ENCODE assay signal across 17 mouse cellular contexts in the genomic region with DNA sequence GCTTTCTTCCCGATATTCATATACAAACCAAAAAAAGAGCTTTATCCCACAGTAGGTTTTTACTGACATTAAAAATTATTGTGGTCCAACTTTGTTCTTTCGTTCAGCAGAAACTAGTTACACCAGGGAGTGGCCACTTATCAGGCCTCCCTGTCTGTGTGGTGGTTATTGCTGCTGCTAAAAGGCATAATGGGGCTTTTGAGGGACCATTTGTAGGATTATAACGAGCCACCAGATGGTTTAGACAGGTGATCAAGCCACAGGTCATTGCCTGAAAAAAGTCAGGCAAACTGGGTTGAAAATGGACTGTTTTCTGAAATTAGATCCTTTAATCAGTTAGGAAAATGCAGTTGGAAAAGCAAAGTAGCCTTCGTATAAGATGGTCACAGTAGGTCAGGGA.
"Had no signal": no experiment of that assay in that cellular context is flagged by ENCODE, and none has a peak within 500 bp of the region (broad histone marks: within the 10 kb centered on the region; RNA-seq: fewer than 3 reads in every experiment).

No protein-coding gene starts in this region.

- H3K27ac ChIP-seq: midbrain, embryonic 10.5 days; midbrain, embryonic 12.5 days; neural tube, embryonic 13.5 days; neural tube, embryonic 15.5 days had no signal

- H3K4me3 ChIP-seq: midbrain, embryonic 10.5 days; midbrain, embryonic 12.5 days; myocyte; neural tube, embryonic 13.5 days; neural tube, embryonic 15.5 days had no signal

- H3K4me1 ChIP-seq: midbrain, embryonic 10.5 days; midbrain, embryonic 12.5 days; neural tube, embryonic 13.5 days; neural tube, embryonic 15.5 days had no signal

- DNase-seq: lung, embryonic 14.5 days; lung, postnatal 10 days; lung, postnatal 4 days; midbrain, embryonic 14.5 days; retina, postnatal 1 day; right cerebral cortex, adult 18-20 months; right cerebral cortex, postnatal 25 days; right cerebral cortex, postnatal 4 days; spleen, adult 18-20 months; thymus, adult 18-20 months; thymus, postnatal 14 days; thymus, postnatal 36 days had no signal

- H3K27me3 ChIP-seq: midbrain, embryonic 12.5 days; neural tube, embryonic 13.5 days; neural tube, embryonic 15.5 days had no signal
